Mouse (Mus musculus): ENCODE measurements around the gene Oard1.

GRCm38 (mm10) chr17:48443542-48444145 is 33.8 kb downstream of the Oard1 start:
- TF ChIP-seq GATA1 (IDR thresholded peaks at IDR 0.05; ENCODE audit: borderline replicate concordance, low read length) (no peak), FLI1 (IDR thresholded peaks at IDR 0.05; ENCODE audit: low read length) (no peak)

Measured in megakaryocyte, embryonic 14.5 days (primary cell).